Mouse (Mus musculus): ENCODE results near the gene Gbf1.

GRCm38 (mm10) chr19:46326756-46327305 lies 174.5 kb downstream of the Gbf1 start, which contains the start of gene Psd:
- TF ChIP-seq POLR2A (IDR thresholded peaks at IDR 0.05; ENCODE audit: low read depth, low read length) (no peak), CTCF (conservative IDR thresholded peaks at IDR 0.05; ENCODE audit: insufficient read depth, insufficient read length, low read depth, low read length) (no peak)

Measured in kidney, adult 2 months (tissue).